Comparison of ENCODE assay signal across 8 mouse cellular contexts in the genomic region with DNA sequence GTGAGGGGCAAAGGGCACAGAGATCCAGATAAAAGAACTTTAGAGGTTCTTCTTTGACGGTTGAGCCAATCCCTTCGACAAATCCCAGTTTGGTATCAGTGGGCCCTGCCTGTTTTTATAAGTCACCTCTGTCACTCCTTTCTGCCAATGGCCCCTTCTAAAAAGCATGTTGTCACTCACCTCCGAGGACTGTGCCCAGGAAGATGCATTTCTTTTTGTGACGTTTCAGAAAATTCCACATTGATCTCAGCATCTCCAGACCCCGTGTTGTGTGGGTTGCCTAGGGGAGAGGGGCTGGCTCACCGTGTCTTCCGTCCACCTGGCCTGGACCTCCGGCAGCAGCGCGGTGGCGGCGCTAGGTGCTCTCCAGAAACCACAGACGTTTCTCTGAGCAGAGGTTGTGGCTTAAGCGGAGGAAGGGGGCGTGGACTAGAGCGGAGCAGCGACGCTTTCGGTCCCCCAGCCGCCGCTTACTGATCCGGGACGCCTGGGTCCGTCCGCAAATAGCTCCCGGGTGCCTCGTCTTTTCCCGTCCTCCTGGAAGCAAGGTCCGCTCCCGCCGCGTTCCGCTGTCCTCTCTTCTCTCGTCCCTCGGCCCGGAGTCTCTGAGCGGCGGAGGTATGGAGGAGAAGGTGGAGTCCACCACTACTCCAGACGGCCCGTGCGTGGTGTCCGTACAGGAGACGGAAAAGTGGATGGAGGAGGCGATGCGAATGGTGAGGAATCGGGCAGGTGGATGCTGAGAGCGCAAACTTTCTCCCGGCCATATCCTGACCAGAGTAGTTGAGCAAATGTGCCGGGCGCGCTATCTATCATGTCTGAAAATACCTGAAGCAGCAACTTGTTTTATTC. TPM values are rescaled to one million over a fixed set of nuclear protein-coding genes. Genes with fewer than 3 reads are reported as not detected.
DNase-seq lines count a peak whose midpoint lies in the region; ATAC-seq lines count a peak whose summit lies in the region.

A gene (plus strand): TSS at position 249 of the 852 bp plus-strand sequence.
A gene (minus strand): TSS at position 497 of the 852 bp plus-strand sequence.

- 1% methylated on average over 50 of the region's 51 CpGs for WGBS in hindbrain, embryonic 12.5 days

- peak within 1 kb of the TSS; percentile 69 for H3K4me2 ChIP-seq in hindbrain, embryonic 12.5 days (replicated peaks)

- peak; percentile 96 for ATAC-seq in hindbrain, embryonic 12.5 days (ENCODE audit: low FRiP score)

- peak within 1 kb of the TSS; percentile 73 for H3K27ac ChIP-seq in hindbrain, embryonic 12.5 days

- H3K36me3 ChIP-seq in hindbrain, embryonic 12.5 days: no peaks in the 10 kb centered on the region

- H3K4me1 ChIP-seq in hindbrain, embryonic 12.5 days: peaks cover 11% of the 10 kb centered on the region

- H3K9me3 ChIP-seq in hindbrain, embryonic 12.5 days (replicated peaks): no peaks in the 10 kb centered on the region

- peak within 1 kb of the TSS; percentile 69 for H3K9ac ChIP-seq in hindbrain, embryonic 12.5 days

- peak; percentile 98 for DNase-seq in MN1 (ENCODE audit: low spot score)
- DNase-seq in cerebellum, adult 9-10 months: peak; percentile 87
- DNase-seq in frontal cortex, adult 2 months (ENCODE audit: extremely low spot score in 1 of 2, low spot score in 1 of 2): peak; percentile 67 to 89
- DNase-seq in layer of hippocampus, postnatal 14 days (ENCODE audit: low spot score in 2 of 2): peak; percentile 88 to 89
- DNase-seq in lung, postnatal 14 days: peak; percentile 92
- DNase-seq in retina, adult 2 months (ENCODE audit: low read depth, low spot score): peak; percentile 86
- peak; percentile 90 to 92 for DNase-seq in thymus, postnatal 36 days

- no peaks in the 10 kb centered on the region for H3K27me3 ChIP-seq in hindbrain, embryonic 12.5 days

- H3K4me3 ChIP-seq in hindbrain, embryonic 12.5 days: peak within 1 kb of the TSS; percentile 64

RNA-seq across cellular contexts. Expression of the first gene that starts in this region (rescaled TPM):
- polyA plus RNA-seq in frontal cortex, adult 2 months (2012; rRNA removed): 7.7 and 8.1 TPM in 2 replicates
- polyA plus RNA-seq in hindbrain, embryonic 12.5 days (2016; fragmentation: Nextera tagmentation; extraction: Ambion mirVana): 2.9 and 3.8 TPM in 2 replicates
- 1 to 10 TPM; 7.5 to 8.2 TPM for total RNA-seq in layer of hippocampus, postnatal 14 days (2021)

RNA-seq across cellular contexts. Expression of the second gene that starts in this region (rescaled TPM):
- polyA plus RNA-seq in frontal cortex, adult 2 months (2012; rRNA removed): 31.7 and 32.8 TPM in 2 replicates
- polyA plus RNA-seq in hindbrain, embryonic 12.5 days (2016; fragmentation: Nextera tagmentation; extraction: Ambion mirVana): 24.2 and 25.8 TPM in 2 replicates
- 10 to 100 TPM; 23.8 to 24.8 TPM for total RNA-seq in layer of hippocampus, postnatal 14 days (2021)

Comparison
In these comparisons a context has a peak if more than half of its experiments do, and no peak if none do; other contexts are left out.
1. Peak in every context shown above with its lines: DNase-seq, ATAC-seq, H3K4me3 ChIP-seq and H3K27ac ChIP-seq.